Mouse (Mus musculus): ENCODE measurements around the gene Dhrs1. TPM values are rescaled to one million over a fixed set of nuclear protein-coding genes. Genes with fewer than 3 reads are reported as not detected.

The Dhrs1 gene
- polyA plus RNA-seq (2012; rRNA removed), result 78.9 and 93.5 TPM in 2 replicates

- H3K27me3 ChIP-seq (ENCODE audit: control insufficient read depth, insufficient read depth, low read length), result no peaks in the 10 kb centered on the region
- peaks cover 8% of the 10 kb centered on the region; the same call in 1 of the 2 replicates for H3K36me3 ChIP-seq (ENCODE audit: control insufficient read depth, insufficient read depth, low read length)
- H3K4me3 ChIP-seq (ENCODE audit: control insufficient read depth, insufficient read depth, low read length), result peak within 1 kb of the TSS; percentile 61
- peaks cover 18% of the 10 kb centered on the region for H3K4me1 ChIP-seq (replicated peaks; ENCODE audit: control insufficient read depth, insufficient read depth, low read length)
- DNase-seq, result peak; percentile 87
- WGBS, result 3% methylated on average over 34 of the region's 48 CpGs
- TF ChIP-seq CTCF (IDR thresholded peaks at IDR 0.05; ENCODE audit: borderline replicate concordance, control insufficient read depth, extremely low read depth, insufficient read depth, low read length, poor library complexity) (no peak), POLR2A (IDR thresholded peaks at IDR 0.05; ENCODE audit: control insufficient read depth, extremely low read depth, insufficient read depth, low read length, poor library complexity) (peak; percentile 40; the same call in 1 of the 2 replicates)
- no peak within 1 kb of the TSS for H3K27ac ChIP-seq (ENCODE audit: control insufficient read depth, insufficient read depth, low read length)
These were observed at the start of gene Dhrs1, which contains the start of gene Nop9 for GRCm38 (mm10) chr14:55745180-55745860. Gene Dhrs1, minus strand, starts transcription at chr14:55745690. Gene Nop9, plus strand, starts transcription at chr14:55745693.

GRCm38 (mm10) chr14:55793946-55794345 lies 48.5 kb upstream of the Dhrs1 start:
- H3K27ac ChIP-seq (ENCODE audit: control insufficient read depth, insufficient read depth, low read length), result no peak overlapping the region
- WGBS, result 67% methylated on average over 2 of the region's 2 CpGs

GRCm38 (mm10) chr14:55793461-55793860 lies 48.0 kb upstream of the Dhrs1 start:
- Histone ChIP-seq H3K27me3 (ENCODE audit: control insufficient read depth, insufficient read depth, low read length) (no peaks in the 10 kb centered on the region), H3K36me3 (ENCODE audit: control insufficient read depth, insufficient read depth, low read length) (no peaks in the 10 kb centered on the region), H3K4me3 (ENCODE audit: control insufficient read depth, insufficient read depth, low read length) (no peak overlapping the region), H3K4me1 (replicated peaks; ENCODE audit: control insufficient read depth, insufficient read depth, low read length) (peaks cover 2% of the 10 kb centered on the region; the same call in 1 of the 2 replicates), H3K27ac (ENCODE audit: control insufficient read depth, insufficient read depth, low read length) (no peak overlapping the region)
- DNase-seq, result no peak
- WGBS, result 80% methylated on average over 2 of the region's 2 CpGs
- TF ChIP-seq CTCF (IDR thresholded peaks at IDR 0.05; ENCODE audit: borderline replicate concordance, control insufficient read depth, extremely low read depth, insufficient read depth, low read length, poor library complexity) (no peak), POLR2A (IDR thresholded peaks at IDR 0.05; ENCODE audit: control insufficient read depth, extremely low read depth, insufficient read depth, low read length, poor library complexity) (no peak)

More at GRCm38 (mm10) chr14:55793946-55794345, 48.5 kb upstream of the Dhrs1 start:
- Histone ChIP-seq H3K4me1 (replicated peaks; ENCODE audit: control insufficient read depth, insufficient read depth, low read length) (no peaks in the 10 kb centered on the region), H3K36me3 (ENCODE audit: control insufficient read depth, insufficient read depth, low read length) (no peaks in the 10 kb centered on the region), H3K27me3 (ENCODE audit: control insufficient read depth, insufficient read depth, low read length) (no peaks in the 10 kb centered on the region), H3K4me3 (ENCODE audit: control insufficient read depth, insufficient read depth, low read length) (no peak overlapping the region)
- DNase-seq, result no peak
- TF ChIP-seq CTCF (IDR thresholded peaks at IDR 0.05; ENCODE audit: borderline replicate concordance, control insufficient read depth, extremely low read depth, insufficient read depth, low read length, poor library complexity) (no peak), POLR2A (IDR thresholded peaks at IDR 0.05; ENCODE audit: control insufficient read depth, extremely low read depth, insufficient read depth, low read length, poor library complexity) (no peak)

- H3K4me3 ChIP-seq (ENCODE audit: control insufficient read depth, insufficient read depth, low read length), result peak within 1 kb of the TSS; percentile 72
- no peak for TF ChIP-seq CTCF (IDR thresholded peaks at IDR 0.05; ENCODE audit: borderline replicate concordance, control insufficient read depth, extremely low read depth, insufficient read depth, low read length, poor library complexity)
- no peak for TF ChIP-seq POLR2A (IDR thresholded peaks at IDR 0.05; ENCODE audit: control insufficient read depth, extremely low read depth, insufficient read depth, low read length, poor library complexity)
- H3K36me3 ChIP-seq (ENCODE audit: control insufficient read depth, insufficient read depth, low read length), result no peaks in the 10 kb centered on the region
- WGBS, result 2% methylated on average over 40 of the region's 40 CpGs
- H3K27me3 ChIP-seq (ENCODE audit: control insufficient read depth, insufficient read depth, low read length), result no peaks in the 10 kb centered on the region
- DNase-seq, result peak; percentile 80
- peaks cover 13% of the 10 kb centered on the region for H3K4me1 ChIP-seq (replicated peaks; ENCODE audit: control insufficient read depth, insufficient read depth, low read length)
- H3K27ac ChIP-seq (ENCODE audit: control insufficient read depth, insufficient read depth, low read length), result no peak within 1 kb of the TSS
These were observed 43.0 kb upstream of the Dhrs1 start, which contains the start of gene Ripk3 for GRCm38 (mm10) chr14:55788256-55789050. Gene Ripk3, minus strand, starts transcription at chr14:55788865.

GRCm38 (mm10) chr14:55787731-55788130 lies 42.2 kb upstream of the Dhrs1 start:
- no peak for DNase-seq
- Histone ChIP-seq H3K36me3 (ENCODE audit: control insufficient read depth, insufficient read depth, low read length) (no peaks in the 10 kb centered on the region), H3K4me3 (ENCODE audit: control insufficient read depth, insufficient read depth, low read length) (peak overlapping the region; percentile 72), H3K4me1 (replicated peaks; ENCODE audit: control insufficient read depth, insufficient read depth, low read length) (peaks cover 13% of the 10 kb centered on the region), H3K27ac (ENCODE audit: control insufficient read depth, insufficient read depth, low read length) (no peak overlapping the region), H3K27me3 (ENCODE audit: control insufficient read depth, insufficient read depth, low read length) (no peaks in the 10 kb centered on the region)
- no peak for TF ChIP-seq CTCF (IDR thresholded peaks at IDR 0.05; ENCODE audit: borderline replicate concordance, control insufficient read depth, extremely low read depth, insufficient read depth, low read length, poor library complexity)
- no peak for TF ChIP-seq POLR2A (IDR thresholded peaks at IDR 0.05; ENCODE audit: control insufficient read depth, extremely low read depth, insufficient read depth, low read length, poor library complexity)
- WGBS, result 57% methylated on average over 11 of the region's 11 CpGs

GRCm38 (mm10) chr14:55785195-55785594 lies 39.7 kb upstream of the Dhrs1 start:
- Histone ChIP-seq H3K27me3 (ENCODE audit: control insufficient read depth, insufficient read depth, low read length) (no peaks in the 10 kb centered on the region), H3K4me1 (replicated peaks; ENCODE audit: control insufficient read depth, insufficient read depth, low read length) (peaks cover 13% of the 10 kb centered on the region), H3K4me3 (ENCODE audit: control insufficient read depth, insufficient read depth, low read length) (no peak overlapping the region), H3K36me3 (ENCODE audit: control insufficient read depth, insufficient read depth, low read length) (no peaks in the 10 kb centered on the region), H3K27ac (ENCODE audit: control insufficient read depth, insufficient read depth, low read length) (no peak overlapping the region)
- no peak for TF ChIP-seq CTCF (IDR thresholded peaks at IDR 0.05; ENCODE audit: borderline replicate concordance, control insufficient read depth, extremely low read depth, insufficient read depth, low read length, poor library complexity)
- TF ChIP-seq POLR2A (IDR thresholded peaks at IDR 0.05; ENCODE audit: control insufficient read depth, extremely low read depth, insufficient read depth, low read length, poor library complexity), result no peak
- peak; percentile 25 for DNase-seq
- WGBS, result 81% methylated on average over 6 of the region's 6 CpGs
